ENCODE assay signal across 9 mouse cellular contexts in genomic region chr14:76416366-76417040, GRCm38 (mm10). TPM values are rescaled to one million over a fixed set of nuclear protein-coding genes. Genes with fewer than 3 reads are reported as not detected.
DNase-seq lines count a peak whose midpoint lies in the region; ATAC-seq lines count a peak whose summit lies in the region.
"Had no signal": no experiment of that assay in that cellular context is flagged by ENCODE, and none has a peak within 500 bp of the region (broad histone marks: within the 10 kb centered on the region; RNA-seq: fewer than 3 reads in every experiment).

No protein-coding gene starts in this region.

- peaks cover 15 to 38% of the 10 kb centered on the region in 2 experiments for H3K4me1 ChIP-seq in heart, embryonic 14.5 days (ENCODE audit: control insufficient read depth in 2 of 2, insufficient read depth in 2 of 2, low read length in 2 of 2)
- peaks cover 70% of the 10 kb centered on the region for H3K4me1 ChIP-seq in hindbrain, embryonic 10.5 days (replicated peaks)
- peaks cover 72% of the 10 kb centered on the region for H3K4me1 ChIP-seq in midbrain, embryonic 10.5 days

- DNase-seq in heart, postnatal 25 days (ENCODE audit: low spot score) = no peak
- DNase-seq in cerebellum, adult 9-11 months = peak; percentile 61
- no peak for DNase-seq in hindbrain, embryonic 10.5 days (ENCODE audit: low spot score)
- no peak for DNase-seq in midbrain, embryonic 10.5 days (ENCODE audit: low spot score)
- DNase-seq in embryo, embryonic 9.5 days (ENCODE audit: extremely low spot score) = no peak
- no peak for DNase-seq in urinary bladder, postnatal 25 days (ENCODE audit: low spot score)
- no peak for DNase-seq in spleen, postnatal 4 days (ENCODE audit: low spot score in 2 of 2)

- H3K27me3 ChIP-seq in heart, embryonic 14.5 days (ENCODE audit: control insufficient read depth, insufficient read depth, low read length) = no peaks in the 10 kb centered on the region
- no peaks in the 10 kb centered on the region for H3K27me3 ChIP-seq in hindbrain, embryonic 10.5 days (ENCODE audit: insufficient read depth, poor library complexity, severe bottlenecking)
- no peaks in the 10 kb centered on the region for H3K27me3 ChIP-seq in midbrain, embryonic 10.5 days (ENCODE audit: low read depth, poor library complexity, severe bottlenecking)
- H3K27me3 ChIP-seq: Patski had no signal

- peak overlapping the region; percentile 74 for H3K4me2 ChIP-seq in heart, embryonic 14.5 days (ENCODE audit: low read length)

- peaks cover 18% of the 10 kb centered on the region for H3K36me3 ChIP-seq in heart, embryonic 14.5 days (ENCODE audit: control insufficient read depth, insufficient read depth, low read length)
- H3K36me3 ChIP-seq in hindbrain, embryonic 10.5 days = peaks cover 46% of the 10 kb centered on the region
- H3K36me3 ChIP-seq in midbrain, embryonic 10.5 days = peaks cover 50% of the 10 kb centered on the region

- no peak overlapping the region for H3K27ac ChIP-seq in heart, embryonic 14.5 days (replicated peaks in 1 of 2; ENCODE audit: control insufficient read depth in 1 of 2, insufficient read depth in 1 of 2, low read depth in 2 of 2, low read length in 2 of 2)
- H3K27ac ChIP-seq in hindbrain, embryonic 10.5 days = peak overlapping the region; percentile 99
- H3K27ac ChIP-seq in midbrain, embryonic 10.5 days (replicated peaks) = peak overlapping the region; percentile 99

- H3K9ac ChIP-seq in heart, embryonic 14.5 days (ENCODE audit: low read length) = peak overlapping the region; percentile 98

- 51% methylated on average over 27 of the region's 27 CpGs for WGBS in heart, embryonic 14.5 days
- 57% methylated on average over 27 of the region's 27 CpGs for WGBS in hindbrain, embryonic 10.5 days
- 60% methylated on average over 27 of the region's 27 CpGs for WGBS in midbrain, embryonic 10.5 days

- intact Hi-C loops in heart, postnatal 25 days (cut with DNase I) = loop anchor here (5.0 kb wide), 1 partner anchor 51 kb away; no protein-coding TSS in a partner anchor

- H3K9me3 ChIP-seq in heart, embryonic 14.5 days (ENCODE audit: control insufficient read depth, low read length) = no peaks in the 10 kb centered on the region
- H3K9me3 ChIP-seq in hindbrain, embryonic 10.5 days = no peaks in the 10 kb centered on the region
- H3K9me3 ChIP-seq in midbrain, embryonic 10.5 days (replicated peaks) = no peaks in the 10 kb centered on the region

- no peak for ATAC-seq in heart, embryonic 14.5 days (ENCODE audit: insufficient number of reproducible peaks, insufficient read depth, low FRiP score, low read depth)
- ATAC-seq: Patski had no signal

- H3K4me3 ChIP-seq in heart, embryonic 14.5 days (ENCODE audit: control insufficient read depth in 1 of 2, insufficient read depth in 1 of 2, low read depth in 1 of 2, low read length in 2 of 2) = peak overlapping the region; percentile 91 to 94
- H3K4me3 ChIP-seq in hindbrain, embryonic 10.5 days = peak overlapping the region; percentile 96
- peak overlapping the region; percentile 95 for H3K4me3 ChIP-seq in midbrain, embryonic 10.5 days

RNA-seq across cellular contexts. Expression of gene Tsc22d1, which starts 1.7 kb away (rescaled TPM):
- 316 and 382 TPM in 2 replicates for polyA plus RNA-seq in heart, embryonic 14.5 days (2014; fragmentation: Nextera tagmentation; extraction: Ambion mirVana)
- total RNA-seq in heart, postnatal 25 days (2021) = 100 to 1,000 TPM; 442 to 477 TPM
- polyA plus RNA-seq in hindbrain, embryonic 10.5 days (2016; fragmentation: Nextera tagmentation; extraction: Ambion mirVana) = 328 and 552 TPM in 2 replicates
- 313 and 341 TPM in 2 replicates for polyA plus RNA-seq in midbrain, embryonic 10.5 days (2016; fragmentation: Nextera tagmentation; extraction: Ambion mirVana)

Comparison
In these comparisons a context has a peak if more than half of its experiments do, and no peak if none do; other contexts are left out.
1. H3K27ac ChIP-seq: peak in hindbrain, embryonic 10.5 days (single experiment) and midbrain, embryonic 10.5 days (single experiment); none in heart, embryonic 14.5 days (0 of 2).
2. Peak in every context shown above with its lines, with median percentiles within 50 percentile points of each other: H3K4me3 ChIP-seq.